Mouse (Mus musculus): ENCODE data around the gene Gm28038. TPM values are rescaled to one million over a fixed set of nuclear protein-coding genes. Genes with fewer than 3 reads are reported as not detected.

Gm28038 gene
- total RNA-seq, 4 experiments from 2014 or later: not detected

DNA sequence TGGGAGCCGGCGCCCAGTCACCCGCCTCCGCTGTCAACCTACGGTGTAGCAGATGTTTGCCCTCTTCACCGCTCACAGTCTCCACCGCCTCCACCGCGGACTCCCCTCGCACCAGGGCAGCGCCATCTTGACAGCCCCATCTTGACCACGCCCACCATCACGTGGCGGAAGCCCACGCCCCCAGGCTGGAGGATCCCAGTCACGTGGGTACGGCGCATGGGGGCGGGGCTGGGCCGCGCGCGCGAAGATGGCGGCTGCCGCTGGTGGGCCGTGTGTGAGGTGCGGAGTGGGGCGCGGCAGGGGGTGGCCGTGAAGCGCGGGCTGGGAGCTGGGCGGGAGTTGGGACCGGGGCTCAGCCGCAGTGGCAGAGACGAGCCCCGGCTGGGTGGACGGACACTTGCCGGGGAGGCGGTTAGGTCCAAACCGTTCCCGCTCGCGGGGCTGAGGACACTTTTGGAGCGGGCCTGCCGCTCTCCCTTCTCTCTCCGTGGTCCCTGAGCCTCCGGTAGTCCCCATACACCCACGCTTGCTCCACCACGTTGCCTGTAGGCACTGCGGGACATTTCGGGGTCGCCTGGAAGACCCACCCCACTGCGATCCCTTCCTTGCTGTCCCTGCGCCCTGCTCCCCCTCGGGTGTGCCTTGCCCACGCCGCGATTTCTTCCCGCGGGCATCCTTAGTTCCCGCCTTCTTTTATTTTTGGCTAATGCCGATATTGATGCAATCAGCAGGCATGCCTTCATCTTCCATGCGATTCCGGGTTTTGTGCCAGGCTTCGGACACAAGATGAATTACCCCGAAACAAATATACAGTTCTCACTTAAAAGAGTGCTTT, 5.6 kb downstream of the Gm28038 start, which contains the start of the genes Dolk and Nup188:
Gene Dolk (minus strand): TSS at position 143 of the 835 bp plus-strand sequence.
Gene Nup188 (plus strand): TSS at position 206 of the 835 bp plus-strand sequence.
- peak; percentile 91 for DNase-seq

DNA sequence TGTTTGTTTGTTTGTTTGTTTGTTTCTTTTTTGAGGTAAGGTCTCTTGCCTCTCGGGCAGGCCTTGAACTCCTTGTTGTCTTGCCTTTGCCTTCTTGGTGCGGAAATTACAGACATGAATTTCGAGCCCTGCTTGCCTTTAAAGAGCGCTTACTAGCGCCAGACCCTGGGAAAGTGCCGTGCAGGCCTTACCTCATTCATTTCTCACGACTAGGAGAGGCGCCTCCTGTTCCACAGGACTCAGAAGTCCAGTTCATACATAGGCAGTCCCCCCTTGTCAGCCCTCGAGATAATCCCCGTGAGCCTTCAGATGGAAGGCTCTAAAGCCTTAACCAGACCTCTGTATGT, 6.2 kb downstream of the Gm28038 start:
- DNase-seq: no peak

- no peak for DNase-seq
These were observed 18.7 kb downstream of the Gm28038 start for GRCm38 (mm10) chr2:30299525-30299924.

DNA sequence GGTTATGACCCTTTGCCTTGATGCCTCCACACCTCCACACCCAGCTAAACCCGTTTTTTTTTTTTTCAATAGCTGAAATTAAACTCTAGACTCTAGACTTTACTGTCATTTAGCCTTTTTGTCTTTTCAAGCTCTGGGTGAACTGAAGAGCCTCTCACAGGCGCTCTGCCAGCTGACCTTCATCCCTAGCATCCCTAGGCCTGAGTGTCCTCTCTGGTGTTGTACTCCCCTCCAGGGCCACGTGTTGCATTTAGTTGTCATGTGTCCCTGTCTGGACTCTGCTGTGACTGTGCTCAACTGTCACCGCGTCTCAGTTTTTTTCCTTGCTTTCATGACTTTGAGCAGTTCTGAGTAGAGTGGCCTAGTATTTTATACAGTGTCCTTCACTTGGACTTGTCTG, 19.1 kb downstream of the Gm28038 start:
- no peak for DNase-seq

GRCm38 (mm10) chr2:30306087-30306486, 25.2 kb downstream of the Gm28038 start:
- DNase-seq: no peak

GRCm38 (mm10) chr2:30309351-30309750, 28.5 kb downstream of the Gm28038 start:
- DNase-seq: no peak

DNA sequence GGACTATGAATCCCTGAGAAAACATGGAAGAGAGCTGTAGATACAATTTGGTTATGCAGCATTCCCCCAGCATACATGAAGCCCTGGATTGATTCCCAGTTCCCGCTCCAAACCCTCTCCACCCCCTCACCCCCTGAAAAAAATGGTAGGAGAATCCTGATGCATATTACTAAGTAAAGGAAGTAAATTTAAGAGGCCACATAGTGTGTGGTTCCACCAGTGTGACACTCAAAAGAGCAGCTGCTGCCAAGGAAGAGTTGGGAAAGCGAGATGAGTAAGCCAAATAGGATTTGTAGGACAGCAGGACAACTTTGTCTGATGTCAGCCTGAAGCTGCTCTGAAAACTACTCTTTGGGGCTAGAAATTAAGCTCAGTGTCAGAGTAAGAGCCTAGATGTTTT, 30.6 kb downstream of the Gm28038 start:
- DNase-seq: peak; percentile 56

DNA sequence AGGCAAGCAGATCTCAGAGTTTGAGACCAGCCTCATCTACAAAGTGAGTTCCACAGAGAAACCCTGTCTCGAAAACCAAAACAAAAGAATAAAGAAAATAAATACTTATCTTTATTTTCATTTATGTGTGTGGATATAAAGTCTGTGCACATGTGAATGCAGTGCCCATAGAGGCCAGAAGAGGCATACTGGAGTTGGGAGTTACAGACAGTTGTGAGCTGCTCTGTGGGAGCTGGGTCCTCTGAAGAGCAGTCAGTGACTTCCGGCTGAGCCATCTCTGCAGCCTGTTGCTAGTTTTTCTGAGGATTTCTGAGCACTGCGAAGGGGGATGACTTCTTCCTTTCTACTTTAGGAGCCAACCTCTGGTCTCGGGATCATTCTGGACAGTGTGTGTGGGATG, 35.3 kb downstream of the Gm28038 start:
- DNase-seq: no peak

DNA sequence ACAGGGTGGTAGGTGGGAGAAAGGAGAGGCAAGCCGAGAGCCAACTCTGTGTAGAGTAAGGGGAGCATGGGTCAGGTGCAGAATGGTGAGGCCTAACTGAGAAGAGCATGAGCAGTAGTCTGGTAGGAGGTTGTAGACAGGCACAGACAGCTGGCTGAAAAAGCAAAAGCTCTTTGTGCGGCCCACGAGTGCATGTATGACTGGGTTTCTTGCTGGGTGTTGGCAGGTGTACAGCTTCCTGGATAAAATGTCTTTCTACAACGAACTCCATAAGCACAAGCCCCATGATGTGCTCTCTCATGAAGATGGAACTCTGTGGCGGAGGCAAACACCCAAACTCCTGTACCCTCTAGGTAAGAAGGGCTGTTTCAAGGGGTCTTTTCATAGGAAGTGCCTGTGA, 36.1 kb downstream of the Gm28038 start:
- DNase-seq: no peak

- DNase-seq: no peak
These were observed 38.4 kb downstream of the Gm28038 start for GRCm38 (mm10) chr2:30319260-30319659.

GRCm38 (mm10) chr2:30323111-30323510, 42.3 kb downstream of the Gm28038 start:
- no peak for DNase-seq

- no peak for DNase-seq
These were observed 44.5 kb downstream of the Gm28038 start for GRCm38 (mm10) chr2:30325296-30325695.

GRCm38 (mm10) chr2:30327276-30327675, 46.4 kb downstream of the Gm28038 start:
- no peak for DNase-seq

DNA sequence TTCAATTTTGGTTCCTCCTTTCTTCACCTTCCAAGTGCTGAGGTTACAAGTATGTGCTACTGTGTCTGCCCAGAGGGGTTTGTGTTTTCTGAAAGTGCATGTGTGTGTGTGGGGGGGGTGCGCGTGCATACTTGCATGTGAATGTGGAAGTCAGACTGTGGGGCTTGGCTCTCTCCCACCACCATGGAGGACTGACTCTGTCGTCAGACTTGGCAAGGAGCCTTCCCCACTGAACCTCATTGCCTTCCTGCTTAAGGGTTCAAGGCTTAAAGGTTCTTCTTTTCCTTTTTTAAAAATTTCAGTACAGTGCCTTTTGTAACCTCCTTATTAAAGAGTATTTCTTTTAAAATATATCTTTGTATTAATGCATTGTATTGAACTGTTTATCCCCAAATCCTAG, 47.9 kb downstream of the Gm28038 start:
- no peak for DNase-seq

- DNase-seq: no peak
These were observed 54.5 kb downstream of the Gm28038 start for GRCm38 (mm10) chr2:30335324-30335723.

DNA sequence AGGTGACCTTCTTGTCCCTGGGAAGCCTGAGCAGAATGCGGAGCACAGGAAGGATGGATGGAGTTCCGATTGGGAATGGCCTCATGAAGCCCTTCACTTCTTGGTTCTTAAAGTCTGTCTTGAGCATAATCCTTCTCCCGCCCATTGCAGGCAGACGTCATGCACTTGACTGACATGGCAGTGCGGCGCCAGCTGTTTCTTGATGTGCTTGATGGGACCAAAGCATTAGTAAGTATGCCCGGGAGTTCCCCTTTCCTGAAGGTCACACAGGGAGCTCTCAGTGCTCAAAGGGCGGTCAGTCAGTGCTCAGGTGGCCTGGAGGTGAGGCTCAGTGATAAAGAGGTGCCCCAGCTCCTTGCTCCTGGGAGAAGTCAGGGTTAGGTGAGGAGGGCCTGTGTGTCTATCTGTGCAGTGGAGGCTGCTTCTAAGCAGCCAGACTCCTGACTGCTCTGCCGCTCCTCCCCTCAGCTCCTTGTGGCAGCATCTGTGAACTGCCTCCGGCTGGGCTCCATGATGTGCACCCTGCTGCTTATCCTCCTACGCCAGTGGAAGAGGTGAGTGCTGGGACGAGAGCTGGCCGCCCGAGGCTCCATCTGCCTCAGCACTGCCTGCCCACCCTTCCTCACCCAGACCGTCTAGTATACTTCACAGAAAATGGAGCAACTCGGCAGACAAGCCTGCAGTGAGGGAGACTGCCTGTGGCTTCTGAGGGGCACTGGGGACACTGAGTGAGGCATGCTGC, 55.5 kb downstream of the Gm28038 start:
- DNase-seq: no peak

DNA sequence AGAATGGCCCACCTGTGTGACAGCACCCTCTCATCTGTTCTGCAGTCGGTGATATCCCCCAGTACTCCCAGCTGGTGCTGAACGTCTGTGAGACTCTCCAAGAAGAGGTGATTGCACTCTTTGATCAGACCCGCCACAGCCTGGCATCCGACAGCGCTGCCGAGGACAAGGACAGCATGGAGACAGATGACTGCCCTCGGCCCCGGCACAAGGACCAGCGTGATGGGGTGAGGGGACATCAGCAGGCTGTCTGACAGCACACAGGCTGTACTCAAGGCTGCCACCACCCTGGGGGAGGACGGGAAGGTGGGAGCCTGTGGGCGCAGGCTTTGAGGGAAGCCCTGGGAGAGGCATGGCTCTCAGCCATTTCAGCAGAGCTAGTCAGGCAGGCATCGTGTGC, 56.3 kb downstream of the Gm28038 start:
- DNase-seq: peak; percentile 89

DNA sequence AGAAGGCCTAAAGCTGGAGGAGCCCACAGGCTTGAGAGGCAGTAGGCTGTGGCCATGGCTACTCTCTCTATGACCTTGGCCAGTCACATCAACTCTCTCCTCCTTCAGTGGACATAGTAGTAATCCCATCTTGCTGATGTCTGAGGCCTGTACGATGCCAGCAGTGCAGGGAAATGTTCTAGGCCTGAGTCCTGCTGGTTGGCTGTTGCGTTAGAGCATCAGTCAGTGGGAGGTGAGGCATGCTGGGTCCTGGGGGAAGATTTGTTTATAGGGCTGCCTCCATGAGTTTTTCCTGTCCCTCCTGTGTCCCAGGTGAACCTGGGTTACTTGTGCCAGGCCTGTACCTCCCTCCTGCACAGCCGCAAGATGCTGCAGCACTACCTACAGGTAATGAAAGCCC, 61.2 kb downstream of the Gm28038 start:
- DNase-seq: no peak

GRCm38 (mm10) chr2:30342544-30342943, 61.7 kb downstream of the Gm28038 start:
- DNase-seq: no peak

GRCm38 (mm10) chr2:30343601-30344137, 62.8 kb downstream of the Gm28038 start:
- DNase-seq: peak; percentile 86

DNA sequence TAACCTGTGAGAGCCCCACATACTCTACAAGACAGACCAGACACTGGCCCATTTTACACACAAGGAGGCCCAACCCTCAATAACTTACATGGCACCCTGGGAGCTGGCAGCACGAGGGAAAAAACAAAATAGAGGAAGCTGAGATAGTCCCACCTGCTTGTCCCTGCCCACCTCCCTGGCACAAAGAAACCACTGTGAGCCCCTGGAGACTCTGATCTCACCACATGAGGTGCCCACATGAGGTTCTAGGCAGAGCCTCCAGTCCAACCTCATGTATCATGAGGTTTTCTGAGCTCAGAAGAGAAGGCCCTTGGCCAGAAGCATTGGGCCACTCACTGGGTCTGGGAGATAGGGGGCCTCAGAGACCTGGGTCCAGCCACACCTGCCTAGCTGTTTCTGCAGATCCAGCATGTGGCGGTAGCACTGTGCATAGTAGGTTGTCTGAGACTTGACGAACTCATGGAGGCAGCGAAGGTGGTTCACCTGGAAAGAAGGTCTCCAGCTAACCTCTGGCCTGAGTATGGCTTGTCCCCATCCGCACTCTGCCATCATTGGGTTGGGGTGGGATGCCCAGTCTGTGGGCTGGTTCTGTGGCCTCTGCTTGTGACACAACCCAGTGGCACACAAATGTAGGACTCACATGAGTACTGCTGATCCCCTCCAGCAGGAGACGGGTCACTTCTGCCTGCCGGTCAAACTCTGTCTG, 65.3 kb downstream of the Gm28038 start:
- DNase-seq: no peak

DNA sequence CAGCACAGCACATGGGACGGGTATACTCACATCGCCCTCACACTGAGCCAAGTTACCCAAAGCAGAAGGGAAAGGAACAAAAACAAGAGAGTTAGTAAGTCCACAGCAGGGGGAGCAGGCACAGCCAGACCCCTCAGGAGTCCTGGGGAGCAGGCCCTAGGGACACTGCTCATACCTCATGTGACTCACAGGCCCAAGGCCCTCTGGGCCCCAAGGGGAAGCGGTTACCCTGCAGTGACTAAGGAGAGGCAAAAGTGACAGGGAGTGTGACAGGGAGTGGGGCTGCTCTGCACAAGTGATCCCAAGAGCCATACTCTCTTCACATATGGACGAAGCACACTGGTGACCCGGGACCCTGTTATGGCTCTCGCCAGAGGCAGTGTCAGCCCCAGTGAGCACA, 68.4 kb downstream of the Gm28038 start:
- DNase-seq: no peak

Data from adrenal gland, adult 8-10 months (tissue).